Mouse (Mus musculus): ENCODE data around the gene Pcdh9. TPM values are rescaled to one million over a fixed set of nuclear protein-coding genes. Genes with fewer than 3 reads are reported as not detected.

Pcdh9 gene
- polyA plus RNA-seq, 1 experiment from 2014 or later: 179 TPM

GRCm38 (mm10) chr14:93415496-93415895 lies 475.0 kb downstream of the Pcdh9 start:
- H3K4me3 ChIP-seq: no peak overlapping the region
- H3K27me3 ChIP-seq: no peaks in the 10 kb centered on the region
- 0 out of 2 replicates have a peak, but pooled peaks cover 3% of the 10 kb centered on the region for H3K4me1 ChIP-seq (replicated peaks)
- H3K9me3 ChIP-seq: no peaks in the 10 kb centered on the region
- ATAC-seq (ENCODE audit: low FRiP score): no peak
- WGBS: 82% methylated on average over 2 of the region's 2 CpGs
- H3K27ac ChIP-seq: no peak overlapping the region
- H3K4me2 ChIP-seq: no peak overlapping the region
- no peak overlapping the region for H3K9ac ChIP-seq
- no peaks in the 10 kb centered on the region for H3K36me3 ChIP-seq

- WGBS: 87% methylated on average over 1 of the region's 1 CpGs
- no peaks in the 10 kb centered on the region for H3K27me3 ChIP-seq
- no peaks in the 10 kb centered on the region for H3K36me3 ChIP-seq
- ATAC-seq (ENCODE audit: low FRiP score): no peak
- H3K9me3 ChIP-seq: no peaks in the 10 kb centered on the region
- H3K27ac ChIP-seq: no peak overlapping the region
- H3K9ac ChIP-seq: no peak overlapping the region
- H3K4me2 ChIP-seq: no peak overlapping the region
- H3K4me3 ChIP-seq: no peak overlapping the region
- no peaks in the 10 kb centered on the region for H3K4me1 ChIP-seq (replicated peaks)
Measured at GRCm38 (mm10) chr14:93409314-93409713, 481.2 kb downstream of the Pcdh9 start.

GRCm38 (mm10) chr14:93407747-93408146 lies 482.7 kb downstream of the Pcdh9 start:
- Histone ChIP-seq H3K9me3 (no peaks in the 10 kb centered on the region), H3K9ac (no peak overlapping the region), H3K4me3 (no peak overlapping the region), H3K4me1 (replicated peaks) (no peaks in the 10 kb centered on the region), H3K36me3 (no peaks in the 10 kb centered on the region), H3K27ac (no peak overlapping the region), H3K27me3 (no peaks in the 10 kb centered on the region), H3K4me2 (no peak overlapping the region)
- WGBS: 88% methylated on average over 5 of the region's 5 CpGs
- ATAC-seq (ENCODE audit: low FRiP score): no peak

- ATAC-seq (ENCODE audit: low FRiP score): no peak
- no peak overlapping the region for H3K4me2 ChIP-seq
- no peak overlapping the region for H3K9ac ChIP-seq
- H3K36me3 ChIP-seq: no peaks in the 10 kb centered on the region
- no peaks in the 10 kb centered on the region for H3K27me3 ChIP-seq
- peaks cover 2% of the 10 kb centered on the region; the same call in 1 of the 2 replicates for H3K4me1 ChIP-seq (replicated peaks)
- no peaks in the 10 kb centered on the region for H3K9me3 ChIP-seq
- H3K27ac ChIP-seq: no peak overlapping the region
- no peak overlapping the region for H3K4me3 ChIP-seq
- 75% methylated on average over 2 of the region's 2 CpGs for WGBS
Measured at GRCm38 (mm10) chr14:93385090-93385489, 505.4 kb downstream of the Pcdh9 start.

- no peak overlapping the region for H3K4me3 ChIP-seq
- peaks cover 2% of the 10 kb centered on the region; the same call in 1 of the 2 replicates for H3K4me1 ChIP-seq (replicated peaks)
- no peaks in the 10 kb centered on the region for H3K9me3 ChIP-seq
- H3K27me3 ChIP-seq: no peaks in the 10 kb centered on the region
- no peaks in the 10 kb centered on the region for H3K36me3 ChIP-seq
- 36% methylated on average over 4 of the region's 4 CpGs for WGBS
- H3K4me2 ChIP-seq: no peak overlapping the region
- ATAC-seq (ENCODE audit: low FRiP score): no peak
- no peak overlapping the region for H3K9ac ChIP-seq
- H3K27ac ChIP-seq: no peak overlapping the region
Measured at GRCm38 (mm10) chr14:93381163-93381562, 509.3 kb downstream of the Pcdh9 start.

GRCm38 (mm10) chr14:93380757-93381156 lies 509.7 kb downstream of the Pcdh9 start:
- Histone ChIP-seq H3K36me3 (no peaks in the 10 kb centered on the region), H3K4me2 (no peak overlapping the region), H3K9ac (no peak overlapping the region), H3K4me3 (no peak overlapping the region), H3K9me3 (no peaks in the 10 kb centered on the region), H3K27ac (no peak overlapping the region), H3K27me3 (no peaks in the 10 kb centered on the region), H3K4me1 (replicated peaks) (peaks cover 2% of the 10 kb centered on the region; the same call in 1 of the 2 replicates)
- ATAC-seq (ENCODE audit: low FRiP score): peak; percentile 46; the same call in 1 of the 2 replicates
- whole genome bisulfite sequencing: 35% methylated on average over 1 of the region's 1 CpGs

GRCm38 (mm10) chr14:93376159-93376558 lies 514.3 kb downstream of the Pcdh9 start:
- no peak overlapping the region for H3K9ac ChIP-seq
- H3K27me3 ChIP-seq: no peaks in the 10 kb centered on the region
- H3K4me1 ChIP-seq (replicated peaks): peaks cover 2% of the 10 kb centered on the region; the same call in 1 of the 2 replicates
- H3K4me2 ChIP-seq: no peak overlapping the region
- no peak overlapping the region for H3K4me3 ChIP-seq
- no peak for ATAC-seq (ENCODE audit: low FRiP score)
- H3K9me3 ChIP-seq: no peaks in the 10 kb centered on the region
- H3K36me3 ChIP-seq: no peaks in the 10 kb centered on the region
- 81% methylated on average over 4 of the region's 4 CpGs for WGBS
- H3K27ac ChIP-seq: no peak overlapping the region

- H3K9me3 ChIP-seq: no peaks in the 10 kb centered on the region
- no peak for ATAC-seq (ENCODE audit: low FRiP score)
- H3K4me1 ChIP-seq (replicated peaks): no peaks in the 10 kb centered on the region
- 69% methylated on average over 4 of the region's 4 CpGs for WGBS
- H3K27me3 ChIP-seq: no peaks in the 10 kb centered on the region
- H3K4me2 ChIP-seq: no peak overlapping the region
- no peak overlapping the region for H3K4me3 ChIP-seq
- H3K9ac ChIP-seq: no peak overlapping the region
- no peak overlapping the region for H3K27ac ChIP-seq
- no peaks in the 10 kb centered on the region for H3K36me3 ChIP-seq
Measured at GRCm38 (mm10) chr14:93374181-93374580, 516.3 kb downstream of the Pcdh9 start.

GRCm38 (mm10) chr14:93354150-93354549 lies 536.3 kb downstream of the Pcdh9 start:
- Histone ChIP-seq H3K4me3 (no peak overlapping the region), H3K27me3 (no peaks in the 10 kb centered on the region), H3K36me3 (no peaks in the 10 kb centered on the region), H3K4me1 (replicated peaks) (no peaks in the 10 kb centered on the region; the same call in 1 of the 2 replicates), H3K9ac (no peak overlapping the region), H3K9me3 (no peaks in the 10 kb centered on the region), H3K4me2 (no peak overlapping the region), H3K27ac (no peak overlapping the region)
- ATAC-seq (ENCODE audit: low FRiP score): no peak
- WGBS: 87% methylated on average over 3 of the region's 3 CpGs

GRCm38 (mm10) chr14:93350906-93351305 lies 539.6 kb downstream of the Pcdh9 start:
- Histone ChIP-seq H3K4me2 (no peak overlapping the region), H3K4me3 (no peak overlapping the region), H3K27ac (no peak overlapping the region), H3K36me3 (no peaks in the 10 kb centered on the region), H3K9ac (no peak overlapping the region), H3K27me3 (no peaks in the 10 kb centered on the region), H3K9me3 (no peaks in the 10 kb centered on the region), H3K4me1 (replicated peaks) (no peaks in the 10 kb centered on the region; the same call in none of the 2 replicates)
- WGBS: 44% methylated on average over 6 of the region's 6 CpGs
- no peak for ATAC-seq (ENCODE audit: low FRiP score)

GRCm38 (mm10) chr14:93349166-93349565 lies 541.3 kb downstream of the Pcdh9 start:
- no peaks in the 10 kb centered on the region for H3K36me3 ChIP-seq
- no peak overlapping the region for H3K27ac ChIP-seq
- H3K27me3 ChIP-seq: no peaks in the 10 kb centered on the region
- ATAC-seq (ENCODE audit: low FRiP score): no peak
- no peak overlapping the region for H3K4me3 ChIP-seq
- WGBS: 46% methylated on average over 7 of the region's 7 CpGs
- H3K9ac ChIP-seq: no peak overlapping the region
- no peaks in the 10 kb centered on the region; the same call in none of the 2 replicates for H3K4me1 ChIP-seq (replicated peaks)
- H3K4me2 ChIP-seq: no peak overlapping the region
- H3K9me3 ChIP-seq: no peaks in the 10 kb centered on the region

GRCm38 (mm10) chr14:93347031-93347430 lies 543.4 kb downstream of the Pcdh9 start:
- Histone ChIP-seq H3K36me3 (no peaks in the 10 kb centered on the region), H3K4me1 (replicated peaks) (peaks cover 6% of the 10 kb centered on the region), H3K27me3 (no peaks in the 10 kb centered on the region), H3K27ac (no peak overlapping the region), H3K9ac (no peak overlapping the region), H3K4me3 (no peak overlapping the region), H3K4me2 (no peak overlapping the region), H3K9me3 (no peaks in the 10 kb centered on the region)
- ATAC-seq (ENCODE audit: low FRiP score): no peak
- WGBS: 49% methylated on average over 2 of the region's 2 CpGs

GRCm38 (mm10) chr14:93342781-93343180 lies 547.7 kb downstream of the Pcdh9 start:
- H3K4me2 ChIP-seq: no peak overlapping the region
- H3K27me3 ChIP-seq: no peaks in the 10 kb centered on the region
- no peak overlapping the region for H3K4me3 ChIP-seq
- no peak for ATAC-seq (ENCODE audit: low FRiP score)
- H3K4me1 ChIP-seq (replicated peaks): peaks cover 6% of the 10 kb centered on the region; the same call in 1 of the 2 replicates
- no peak overlapping the region for H3K9ac ChIP-seq
- H3K9me3 ChIP-seq: no peaks in the 10 kb centered on the region
- no peaks in the 10 kb centered on the region for H3K36me3 ChIP-seq
- no peak overlapping the region for H3K27ac ChIP-seq
- WGBS: 59% methylated on average over 3 of the region's 3 CpGs
